Mouse (Mus musculus) spleen, adult 18-20 months (tissue): ENCODE results near the gene Ina.
A peak's percentile ranks its signal among the peaks of the same experiment; 100 is the strongest.

ENCODE experiments used
- DNase-seq, 2 experiments: peaks; one replicate each; pipeline ENCODE4 v3.0.0; 2022; ENCODE audit warnings: mixed read lengths in 2 of 2

Gene Ina

GRCm38 (mm10) chr19:47016487-47016886, 2.0 kb downstream of the Ina start:
- peak in 1 of 2 experiments; percentile 64 for DNase-seq

- no peak for DNase-seq
These were observed 3.3 kb downstream of the Ina start for GRCm38 (mm10) chr19:47017831-47018230.

GRCm38 (mm10) chr19:47018330-47018729, 3.8 kb downstream of the Ina start:
- DNase-seq = no peak

DNA sequence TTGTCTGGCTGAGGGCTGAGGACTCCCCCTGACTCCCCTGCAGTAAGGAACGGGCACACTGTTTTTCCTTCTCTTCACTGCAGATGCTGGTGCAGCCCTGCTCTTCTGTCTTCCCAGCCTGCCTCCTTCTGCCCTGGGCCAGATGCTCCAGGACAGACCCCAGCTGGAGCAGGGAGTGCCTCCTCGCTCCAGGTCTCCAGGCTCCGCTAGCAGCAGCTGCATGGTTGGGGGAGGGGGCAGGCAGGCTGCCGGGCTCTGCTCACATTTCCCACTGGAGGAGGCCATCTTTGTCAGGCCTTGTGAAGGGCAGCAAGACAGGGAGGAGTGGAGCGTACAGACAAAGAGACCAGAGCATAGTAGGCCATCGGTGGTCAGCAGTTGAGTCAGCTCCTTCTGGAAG, 4.8 kb downstream of the Ina start:
- DNase-seq = no peak

- DNase-seq = no peak
These were observed 8.2 kb downstream of the Ina start for GRCm38 (mm10) chr19:47022709-47023108.

- DNase-seq = no peak
These were observed 9.0 kb downstream of the Ina start for GRCm38 (mm10) chr19:47023546-47023945.

DNA sequence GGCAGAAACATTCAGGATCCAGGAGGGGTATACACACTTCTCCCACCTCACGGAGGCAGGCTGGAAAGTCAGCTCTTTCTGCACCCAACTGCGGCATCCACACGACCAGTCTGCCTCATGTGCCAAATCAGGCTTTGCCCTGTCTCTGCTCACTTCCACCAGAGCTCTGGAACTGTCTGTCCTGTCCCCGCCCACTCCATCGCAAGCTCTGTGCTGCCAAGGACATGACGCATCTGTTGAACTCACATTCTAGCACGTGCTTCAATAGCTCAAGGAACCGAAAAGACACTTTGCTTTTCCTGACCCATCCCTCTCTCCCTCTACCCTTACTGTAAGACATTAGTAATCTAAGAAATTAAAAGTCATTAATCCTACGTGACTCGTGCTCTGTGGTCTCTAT, 10.5 kb downstream of the Ina start:
- DNase-seq = no peak

DNA sequence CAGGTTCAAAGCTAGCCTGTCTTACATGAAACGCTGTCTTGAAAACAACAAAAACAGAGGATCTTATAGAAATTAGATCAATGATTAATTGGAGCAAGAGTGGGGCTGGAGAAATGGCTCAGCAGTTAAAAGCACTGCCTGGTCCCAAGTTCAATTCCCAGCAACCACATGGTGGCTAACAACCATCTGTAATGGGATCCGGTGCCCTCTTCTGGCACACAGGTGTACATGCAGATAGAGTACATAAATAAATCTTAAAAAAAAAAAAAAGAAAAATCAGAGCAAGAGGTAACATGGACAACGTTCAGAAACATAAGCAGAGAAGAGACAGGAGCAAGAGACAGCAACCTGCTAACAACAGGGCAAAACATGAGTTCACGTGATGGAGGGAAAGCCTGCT, 12.0 kb downstream of the Ina start:
- DNase-seq = no peak

DNA sequence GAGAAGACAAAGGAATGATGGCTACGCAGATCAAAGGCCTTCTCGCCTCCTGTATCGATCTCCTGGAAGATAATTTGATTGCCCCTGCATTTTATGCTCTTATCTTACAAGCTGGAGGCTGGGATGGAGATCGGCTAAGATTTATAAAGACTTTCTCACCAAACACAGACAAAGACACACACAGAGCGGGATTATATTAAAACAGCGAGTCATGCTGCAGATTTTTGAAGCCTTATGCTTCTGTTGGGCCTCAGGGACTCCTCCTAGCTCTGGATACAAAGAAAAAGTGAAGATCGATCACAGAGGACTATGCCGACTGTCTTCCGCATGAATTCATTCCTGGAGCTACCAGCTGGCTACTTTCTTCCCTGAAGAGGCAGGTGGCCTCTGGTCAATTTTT, 15.3 kb downstream of the Ina start:
- DNase-seq = no peak

- no peak for DNase-seq
These were observed 17.3 kb downstream of the Ina start for GRCm38 (mm10) chr19:47031770-47032169.

DNA sequence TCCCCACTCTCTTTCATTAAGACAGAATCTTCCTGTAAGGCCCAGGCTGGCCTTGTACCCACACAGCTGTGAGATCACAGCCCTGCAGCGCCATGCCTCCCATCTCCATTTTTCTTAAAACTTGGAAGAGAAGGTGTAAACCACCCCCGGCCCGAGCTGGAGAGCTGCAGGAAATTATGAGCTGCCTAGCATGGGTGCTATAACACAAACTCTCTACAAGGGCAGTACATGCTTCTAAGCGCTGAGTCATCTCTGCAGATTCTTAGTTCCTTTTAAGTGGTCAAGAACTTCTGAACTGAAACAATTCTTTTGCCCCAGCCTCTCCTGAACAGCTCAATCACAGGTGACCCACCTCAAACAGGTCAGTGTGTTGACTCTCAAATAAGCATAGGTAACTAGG, 20.4 kb downstream of the Ina start:
- DNase-seq = no peak

DNA sequence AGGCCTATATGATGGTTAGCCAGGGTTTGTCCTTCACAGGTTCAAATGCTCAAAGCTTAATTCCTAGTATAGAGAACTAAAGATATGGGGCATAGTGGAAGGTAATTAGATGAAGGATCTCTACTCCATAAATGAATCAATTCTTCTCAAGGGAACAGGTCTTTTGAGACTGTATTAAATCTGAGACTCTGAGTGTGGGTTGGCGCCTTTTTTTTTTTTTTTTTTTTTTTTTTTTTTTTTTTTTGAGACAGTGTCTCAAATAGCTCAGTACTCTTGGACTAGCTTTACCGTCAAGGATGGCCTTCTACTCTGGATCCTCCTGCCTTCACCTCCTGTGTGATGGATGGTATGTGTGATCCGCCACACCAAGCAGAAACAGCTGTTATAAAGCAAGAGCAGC, 22.1 kb downstream of the Ina start:
- DNase-seq = no peak

DNA sequence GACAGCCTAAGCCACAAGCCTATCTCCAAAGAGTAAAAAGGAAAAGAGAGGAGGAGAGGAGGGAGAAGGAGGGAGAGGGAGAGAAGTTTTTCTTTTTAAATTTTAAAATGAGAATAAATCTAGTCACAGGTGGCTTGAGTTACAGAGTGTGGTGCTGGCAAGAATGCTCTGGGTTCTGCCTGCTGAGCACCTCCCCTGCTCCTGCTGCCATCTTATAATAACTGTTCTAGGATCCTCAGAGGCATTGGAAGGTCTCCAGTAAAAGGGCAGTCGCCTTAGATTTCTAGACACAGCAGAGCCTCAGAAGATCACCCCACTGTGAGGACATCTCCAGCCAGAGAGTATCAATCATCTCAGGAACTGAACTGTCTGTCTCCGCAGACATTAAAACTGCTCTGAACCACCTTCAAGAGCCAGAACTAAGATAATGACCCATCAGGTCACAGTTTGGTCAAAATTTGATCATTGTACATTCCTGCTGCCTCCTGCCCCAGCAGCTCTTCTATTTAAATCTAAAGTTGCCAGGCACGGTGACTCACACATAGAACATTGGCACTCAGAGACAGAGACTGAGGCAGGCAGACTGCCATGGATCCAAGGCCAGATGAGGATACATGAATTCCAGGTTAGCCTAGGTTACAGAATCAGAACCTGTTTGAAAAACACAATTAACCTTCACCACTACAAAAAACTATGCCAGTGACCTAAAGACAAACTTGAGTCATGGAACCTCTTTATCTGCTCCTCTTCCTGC, 26.4 kb downstream of the Ina start:
- DNase-seq = no peak

GRCm38 (mm10) chr19:47043608-47044007, 29.1 kb downstream of the Ina start:
- DNase-seq = no peak

DNA sequence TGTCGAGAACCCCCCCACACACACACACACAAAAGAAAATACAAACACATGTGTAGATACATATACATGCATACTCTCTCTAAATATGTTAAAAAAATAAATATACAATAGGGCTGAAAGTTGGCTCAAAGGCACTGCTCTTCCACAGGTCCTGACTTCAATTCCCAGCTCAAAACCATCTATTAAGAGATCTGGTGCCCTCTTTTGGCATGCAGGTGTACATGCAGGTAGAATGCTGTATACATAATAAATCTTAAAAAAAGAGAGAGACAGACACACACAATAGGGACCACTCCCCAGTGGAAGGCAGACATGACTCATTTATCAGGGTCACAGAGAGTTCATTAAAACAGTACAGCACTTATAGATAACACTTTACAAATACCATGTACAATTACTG, 31.8 kb downstream of the Ina start:
- DNase-seq = no peak

GRCm38 (mm10) chr19:47047236-47047833, 32.8 kb downstream of the Ina start:
- no peak for DNase-seq

DNA sequence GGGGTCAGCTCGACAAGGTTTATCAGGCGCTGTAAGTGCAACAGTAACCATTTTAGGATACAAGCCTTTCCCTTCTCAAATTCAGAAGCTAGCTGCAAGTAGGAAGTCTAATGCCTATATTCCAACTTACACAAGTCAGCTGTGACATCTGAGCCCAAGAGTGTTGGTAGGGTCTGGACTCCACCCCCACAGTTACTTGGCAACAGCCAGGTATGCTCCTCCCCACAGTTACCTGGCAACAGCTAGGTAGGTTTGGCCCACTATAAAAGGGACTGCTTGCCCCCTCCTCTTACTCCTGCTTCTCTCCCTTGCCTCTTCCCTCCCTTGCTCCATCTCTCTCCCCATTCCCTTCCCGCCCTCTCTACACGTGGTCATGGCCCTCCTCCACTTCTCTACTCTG, 34.6 kb downstream of the Ina start:
- DNase-seq = no peak

- DNase-seq = no peak
These were observed 35.3 kb downstream of the Ina start for GRCm38 (mm10) chr19:47049840-47050239.

DNA sequence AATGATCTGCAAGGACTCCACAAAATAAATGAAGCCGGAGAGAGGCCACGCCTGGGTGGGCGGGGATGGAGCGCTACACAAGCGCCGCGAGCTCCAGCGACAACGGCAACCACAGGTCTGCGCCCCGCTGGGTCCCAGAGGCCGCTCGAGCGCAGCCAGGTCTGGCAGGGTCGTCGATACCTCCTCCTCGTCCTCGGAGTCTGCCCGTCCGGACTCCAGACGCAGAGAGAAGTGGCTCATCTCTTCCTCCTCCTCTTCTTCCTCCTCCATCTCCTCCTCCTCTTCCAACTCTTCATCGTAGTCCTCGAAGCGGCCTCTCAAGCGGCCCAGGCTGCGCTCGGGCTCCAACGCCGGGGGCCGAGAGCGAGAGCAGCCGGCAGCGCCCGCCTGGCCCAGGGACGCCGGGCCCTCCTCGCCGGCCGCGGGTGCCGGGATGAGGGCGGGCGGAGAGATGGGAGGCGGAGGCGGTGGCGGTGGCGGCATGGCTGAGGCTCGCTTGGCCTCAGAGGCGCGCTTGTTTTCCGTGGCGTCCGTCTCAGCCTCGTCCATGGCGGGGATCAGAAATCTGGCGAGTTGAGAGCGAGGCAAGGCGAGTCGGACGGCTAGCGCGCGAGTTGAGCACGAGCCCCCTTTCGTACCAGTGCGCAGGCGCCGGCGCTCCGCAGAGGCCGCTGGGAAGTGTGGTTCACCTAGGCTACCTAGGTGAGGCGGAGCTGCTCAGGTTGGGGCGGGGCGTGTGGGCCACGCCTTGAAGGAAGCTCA, 36.0 kb downstream of the Ina start, which contains the start of gene Pcgf6:
Pcgf6 (minus strand) TSS at position 636 of the 762 bp plus-strand sequence.
- peak; percentile 76 to 80 for DNase-seq

DNA sequence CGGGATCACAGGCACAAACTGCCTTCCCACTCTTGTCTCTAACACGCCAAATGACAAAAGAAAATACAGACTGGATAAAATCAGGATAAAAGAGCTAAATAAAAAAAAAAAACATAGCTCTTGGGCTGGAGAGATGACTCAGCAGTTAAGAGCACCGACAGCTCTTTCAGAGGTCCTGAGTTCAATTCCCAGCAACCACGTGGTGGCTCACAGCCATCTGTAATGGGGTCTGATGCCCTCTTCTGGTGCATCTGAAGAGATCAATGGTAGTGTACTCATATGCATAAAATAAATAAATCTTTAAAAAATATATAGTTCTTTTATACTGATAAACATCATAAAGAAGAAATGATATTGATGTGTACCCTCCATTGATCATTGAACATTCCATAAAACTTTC, 38.4 kb downstream of the Ina start:
- DNase-seq = no peak

DNA sequence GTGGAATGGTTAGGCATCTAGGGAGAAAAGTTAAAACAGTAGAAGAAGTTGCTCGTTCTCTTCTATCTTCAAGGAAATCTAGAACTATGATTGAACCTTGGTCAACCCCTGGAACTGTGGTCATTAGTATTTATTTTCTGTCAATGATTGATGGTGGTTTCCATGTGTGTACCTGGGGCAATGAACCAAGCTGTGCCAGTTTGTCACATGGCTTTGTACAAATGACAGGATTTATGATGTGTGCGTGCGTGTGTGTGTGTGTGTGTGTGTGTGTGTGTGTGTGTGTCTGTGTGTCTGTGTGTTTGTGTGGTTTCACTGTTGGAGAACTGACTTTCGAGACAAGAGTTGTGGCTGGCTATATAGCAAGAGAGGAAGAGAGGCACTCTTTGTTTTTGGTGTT, 39.0 kb downstream of the Ina start:
- no peak for DNase-seq

DNA sequence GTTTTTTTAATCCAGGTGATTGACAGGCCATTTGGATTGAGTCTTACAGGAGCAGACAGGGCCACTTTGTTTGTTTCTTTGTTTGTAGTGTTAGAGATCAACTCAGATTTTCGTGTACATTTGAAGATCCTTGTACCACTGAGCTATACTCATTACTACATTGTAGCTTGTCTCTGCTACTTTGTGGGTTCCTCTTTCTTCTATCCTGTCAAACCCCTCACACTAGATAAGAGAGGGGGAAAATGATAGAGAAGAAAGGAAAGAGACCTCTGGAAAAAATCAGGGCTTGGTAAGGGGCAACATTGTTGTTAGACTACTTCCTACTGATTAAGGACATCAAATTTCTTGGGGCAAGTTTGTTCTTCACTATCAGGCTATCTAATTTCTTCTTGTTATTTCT, 43.2 kb downstream of the Ina start:
- no peak for DNase-seq

DNA sequence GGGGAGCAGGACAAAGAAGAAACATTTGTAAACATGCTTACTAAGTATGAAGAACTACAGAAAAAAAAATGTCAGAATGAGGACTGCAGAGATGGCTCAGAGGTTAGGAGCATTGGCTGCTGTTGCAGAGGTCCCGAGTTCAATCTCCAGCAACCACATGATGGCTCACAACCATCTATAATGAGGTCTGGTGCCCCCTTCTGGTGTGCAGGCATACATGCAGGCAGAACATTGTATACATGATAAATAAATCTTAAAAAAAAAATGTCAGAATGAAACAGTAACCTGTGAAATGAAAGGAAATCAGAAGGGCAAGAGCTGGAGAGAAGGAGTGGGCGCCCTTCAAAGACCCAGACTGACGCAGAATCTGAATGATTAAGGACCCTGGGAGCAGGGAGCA, 51.4 kb downstream of the Ina start:
- no peak for DNase-seq
